Mouse (Mus musculus): ENCODE measurements around the gene Tmem236.

GRCm38 (mm10) chr2:14140044-14140443 lies 34.3 kb upstream of the Tmem236 start:
- TF ChIP-seq CTCF (IDR thresholded peaks at IDR 0.05; ENCODE audit: extremely low read depth, insufficient read depth, low read length) (no peak), POLR2A (IDR thresholded peaks at IDR 0.05; ENCODE audit: extremely low read depth, insufficient read depth, low read length) (no peak)
